Mouse (Mus musculus) spleen, adult 2 months (tissue): ENCODE results near the gene Hmga2. TPM values are rescaled to one million over a fixed set of nuclear protein-coding genes. Genes with fewer than 3 reads are reported as not detected.

Source experiments
- DNase-seq, 2 experiments: peaks; one replicate each; pipeline versions ENCODE4 v3.0.0 to v3.0.0-alpha.2; 2012 to 2021; ENCODE audit warnings: low spot score in 2 of 2, low read depth in 1 of 2
- H3K27ac ChIP-seq: fragments of 200-500 bp; 2 replicates; pipeline ENCODE4 v1.5.1; 2012; ENCODE audit warnings: low read length, inconsistent platforms; ENCODE audit not compliant: insufficient read depth
- H3K27me3 ChIP-seq: fragments of 200-500 bp; 2 replicates; pipeline ENCODE4 v1.6.1; 2012; ENCODE audit warnings: mild to moderate bottlenecking, moderate library complexity, low read length, inconsistent platforms; ENCODE audit not compliant: control insufficient read depth, insufficient read depth
- H3K36me3 ChIP-seq: fragments of 200-500 bp; 2 replicates; pipeline ENCODE4 v1.6.1; 2012; ENCODE audit warnings: mild to moderate bottlenecking, low read length, inconsistent platforms; ENCODE audit not compliant: control insufficient read depth, insufficient read depth
- H3K4me1 ChIP-seq: fragments of 200-500 bp; 2 replicates; pipeline ENCODE4 v1.6.1; 2011; ENCODE audit warnings: inconsistent platforms; ENCODE audit not compliant: control insufficient read depth, insufficient read depth, insufficient read length
- H3K4me3 ChIP-seq: fragments of 200-500 bp; 2 replicates; pipeline ENCODE4 v1.5.1; 2011; ENCODE audit warnings: mild to moderate bottlenecking, inconsistent platforms; ENCODE audit not compliant: insufficient read depth, insufficient read length; ENCODE audit errors: extremely low read depth
- CTCF ChIP-seq: fragments of 200-500 bp; IDR thresholded peaks from 2 replicates; pipeline ENCODE4 v1.5.1; 2011; ENCODE audit warnings: mild to moderate bottlenecking, inconsistent platforms; ENCODE audit not compliant: insufficient read depth, insufficient read length, insufficient replicate concordance; ENCODE audit errors: extremely low read depth
- POLR2A ChIP-seq: fragments of 200-500 bp; IDR thresholded peaks from 2 replicates; pipeline ENCODE4 v1.6.1; 2011; ENCODE audit warnings: low read depth, low read length, inconsistent platforms
- WGBS: fragments of 180-500 bp; shearing (Covaris S2); methylation state at CpG from one replicate; pipeline ENCODE4 v1.1.7; 2018; 5-methylcytosine and 5-hydroxymethylcytosine counted together
- polyA plus RNA-seq: library from polyadenylated mRNA; depleted of rRNA; stranded (reverse); fragments of >200 nt; gene quantifications from 2 replicates; pipeline ENCODE4 v1.2.3, GENCODE M21; 2012

The Hmga2 gene
- polyA plus RNA-seq, 1 experiment = not detected

GRCm38 (mm10) chr10:120407230-120407629, 69.0 kb downstream of the Hmga2 start:
- H3K4me1 ChIP-seq = no peaks in the 10 kb centered on the region
- WGBS = 86% methylated on average over 9 of the region's 9 CpGs
- no peaks in the 10 kb centered on the region for H3K27me3 ChIP-seq

GRCm38 (mm10) chr10:120406038-120406437, 70.2 kb downstream of the Hmga2 start:
- Histone ChIP-seq H3K4me1 (no peaks in the 10 kb centered on the region), H3K36me3 (no peaks in the 10 kb centered on the region), H3K27me3 (no peaks in the 10 kb centered on the region), H3K27ac (no peak overlapping the region), H3K4me3 (no peak overlapping the region)
- 94% methylated on average over 9 of the region's 9 CpGs for WGBS
- TF ChIP-seq CTCF (no peak), POLR2A (no peak)
- DNase-seq = no peak

More at GRCm38 (mm10) chr10:120407230-120407629, 69.0 kb downstream of the Hmga2 start:
- Histone ChIP-seq H3K36me3 (no peaks in the 10 kb centered on the region), H3K4me3 (no peak overlapping the region), H3K27ac (no peak overlapping the region)
- DNase-seq = no peak
- no peak for TF ChIP-seq CTCF
- no peak for TF ChIP-seq POLR2A

GRCm38 (mm10) chr10:120405322-120405721, 70.9 kb downstream of the Hmga2 start:
- TF ChIP-seq CTCF = no peak
- TF ChIP-seq POLR2A = no peak
- 92% methylated on average over 4 of the region's 4 CpGs for WGBS
- Histone ChIP-seq H3K36me3 (no peaks in the 10 kb centered on the region), H3K27me3 (no peaks in the 10 kb centered on the region), H3K4me3 (no peak overlapping the region), H3K4me1 (no peaks in the 10 kb centered on the region), H3K27ac (no peak overlapping the region)
- no peak for DNase-seq

GRCm38 (mm10) chr10:120402966-120403365, 73.3 kb downstream of the Hmga2 start:
- Histone ChIP-seq H3K4me1 (no peaks in the 10 kb centered on the region), H3K36me3 (no peaks in the 10 kb centered on the region), H3K27me3 (no peaks in the 10 kb centered on the region), H3K4me3 (no peak overlapping the region), H3K27ac (no peak overlapping the region)
- TF ChIP-seq CTCF (no peak), POLR2A (no peak)
- 58% methylated on average over 5 of the region's 5 CpGs for WGBS
- DNase-seq = no peak

GRCm38 (mm10) chr10:120401787-120402186, 74.5 kb downstream of the Hmga2 start:
- Histone ChIP-seq H3K27ac (no peak overlapping the region), H3K27me3 (no peaks in the 10 kb centered on the region), H3K4me3 (no peak overlapping the region), H3K36me3 (no peaks in the 10 kb centered on the region), H3K4me1 (no peaks in the 10 kb centered on the region)
- WGBS = 84% methylated on average over 8 of the region's 8 CpGs
- DNase-seq = no peak
- TF ChIP-seq CTCF (no peak), POLR2A (no peak)

GRCm38 (mm10) chr10:120399846-120400510, 76.3 kb downstream of the Hmga2 start:
- no peak for TF ChIP-seq POLR2A
- TF ChIP-seq CTCF = no peak
- no peak for DNase-seq
- Histone ChIP-seq H3K27me3 (no peaks in the 10 kb centered on the region), H3K27ac (no peak overlapping the region), H3K4me1 (no peaks in the 10 kb centered on the region), H3K36me3 (no peaks in the 10 kb centered on the region), H3K4me3 (no peak overlapping the region)
- WGBS = 79% methylated on average over 9 of the region's 9 CpGs

GRCm38 (mm10) chr10:120398745-120399144, 77.5 kb downstream of the Hmga2 start:
- H3K36me3 ChIP-seq = no peaks in the 10 kb centered on the region
- no peak for TF ChIP-seq POLR2A
- no peak for TF ChIP-seq CTCF
- no peaks in the 10 kb centered on the region for H3K27me3 ChIP-seq
- H3K4me1 ChIP-seq = no peaks in the 10 kb centered on the region
- no peak overlapping the region for H3K4me3 ChIP-seq
- 68% methylated on average over 6 of the region's 6 CpGs for WGBS
- no peak for DNase-seq
- no peak overlapping the region for H3K27ac ChIP-seq
